Mouse (Mus musculus): ENCODE results near the gene Pgap3. TPM values are rescaled to one million over a fixed set of nuclear protein-coding genes. Genes with fewer than 3 reads are reported as not detected.

The Pgap3 gene
- polyA plus RNA-seq, 1 experiment from 2014 or later = 13.0 TPM

GRCm38 (mm10) chr11:98363817-98364216, 36.5 kb downstream of the Pgap3 start:
- H3K4me1 ChIP-seq = peaks cover 31% of the 10 kb centered on the region
- no peak overlapping the region for H3K4me2 ChIP-seq
- H3K9ac ChIP-seq = no peak overlapping the region
- ATAC-seq (ENCODE audit: insufficient read depth, low FRiP score, low read depth) = no peak
- H3K9me3 ChIP-seq = no peaks in the 10 kb centered on the region
- no peaks in the 10 kb centered on the region for H3K36me3 ChIP-seq
- no peak overlapping the region for H3K4me3 ChIP-seq (replicated peaks)
- H3K27ac ChIP-seq = no peak overlapping the region
- WGBS = 64% methylated on average over 5 of the region's 5 CpGs
- no peaks in the 10 kb centered on the region for H3K27me3 ChIP-seq (replicated peaks)

- Histone ChIP-seq H3K36me3 (no peaks in the 10 kb centered on the region), H3K4me2 (peak overlapping the region; percentile 21; the same call in 1 of the 2 replicates), H3K9ac (no peak overlapping the region), H3K4me3 (replicated peaks) (no peak overlapping the region), H3K9me3 (no peaks in the 10 kb centered on the region), H3K27me3 (replicated peaks) (no peaks in the 10 kb centered on the region), H3K27ac (peak overlapping the region; percentile 44; the same call in 1 of the 2 replicates), H3K4me1 (peaks cover 50% of the 10 kb centered on the region)
- ATAC-seq (ENCODE audit: insufficient read depth, low FRiP score, low read depth) = no peak
- 67% methylated on average over 9 of the region's 9 CpGs for WGBS
These were observed 39.3 kb downstream of the Pgap3 start for GRCm38 (mm10) chr11:98360866-98361521.

GRCm38 (mm10) chr11:98358161-98359083, 41.9 kb downstream of the Pgap3 start, which contains the start of gene Stard3:
Stard3 (plus strand) TSS chr11:98358368.
- H3K9ac ChIP-seq = peak within 1 kb of the TSS; percentile 82
- WGBS = under 1% methylated on average over 60 of the region's 60 CpGs

GRCm38 (mm10) chr11:98357396-98358160, 42.7 kb downstream of the Pgap3 start:
- Histone ChIP-seq H3K4me3 (replicated peaks) (peak overlapping the region; percentile 82), H3K27ac (peak overlapping the region; percentile 94), H3K27me3 (replicated peaks) (0 out of 2 replicates have a peak, but pooled peaks cover 1% of the 10 kb centered on the region), H3K9me3 (no peaks in the 10 kb centered on the region), H3K4me1 (peaks cover 55% of the 10 kb centered on the region), H3K36me3 (no peaks in the 10 kb centered on the region), H3K9ac (no peak overlapping the region; the same call in 1 of the 2 replicates), H3K4me2 (peak overlapping the region; percentile 80)
- 7% methylated on average over 13 of the region's 13 CpGs for WGBS
- no peak for ATAC-seq (ENCODE audit: insufficient read depth, low FRiP score, low read depth)

More at GRCm38 (mm10) chr11:98358161-98359083, 41.9 kb downstream of the Pgap3 start, which contains the start of gene Stard3:
- peak; percentile 76 for ATAC-seq (ENCODE audit: insufficient read depth, low FRiP score, low read depth)
- H3K9me3 ChIP-seq = no peaks in the 10 kb centered on the region
- H3K36me3 ChIP-seq = no peaks in the 10 kb centered on the region
- peak within 1 kb of the TSS; percentile 94 for H3K27ac ChIP-seq
- no peaks in the 10 kb centered on the region for H3K27me3 ChIP-seq (replicated peaks)
- H3K4me1 ChIP-seq = peaks cover 55% of the 10 kb centered on the region
- peak within 1 kb of the TSS; percentile 82 for H3K4me3 ChIP-seq (replicated peaks)
- peak within 1 kb of the TSS; percentile 80 for H3K4me2 ChIP-seq

GRCm38 (mm10) chr11:98356625-98357394, 43.5 kb downstream of the Pgap3 start:
- peak; percentile 67 for ATAC-seq (ENCODE audit: insufficient read depth, low FRiP score, low read depth)
- peak overlapping the region; percentile 94 for H3K27ac ChIP-seq
- H3K4me2 ChIP-seq = peak overlapping the region; percentile 80
- H3K36me3 ChIP-seq = no peaks in the 10 kb centered on the region
- H3K4me1 ChIP-seq = peaks cover 55% of the 10 kb centered on the region
- H3K4me3 ChIP-seq (replicated peaks) = no peak overlapping the region
- no peak overlapping the region for H3K9ac ChIP-seq
- whole genome bisulfite sequencing = 63% methylated on average over 7 of the region's 7 CpGs
- no peaks in the 10 kb centered on the region for H3K9me3 ChIP-seq
- 0 out of 2 replicates have a peak, but pooled peaks cover 9% of the 10 kb centered on the region for H3K27me3 ChIP-seq (replicated peaks)

GRCm38 (mm10) chr11:98355732-98356299, 44.5 kb downstream of the Pgap3 start:
- WGBS = 9% methylated on average over 6 of the region's 6 CpGs
- H3K9ac ChIP-seq = no peak overlapping the region
- ATAC-seq (ENCODE audit: insufficient read depth, low FRiP score, low read depth) = no peak

GRCm38 (mm10) chr11:98354445-98354844, 45.8 kb downstream of the Pgap3 start:
- no peaks in the 10 kb centered on the region for H3K36me3 ChIP-seq
- no peak overlapping the region for H3K4me3 ChIP-seq (replicated peaks)
- H3K4me2 ChIP-seq = no peak overlapping the region
- no peak for ATAC-seq (ENCODE audit: insufficient read depth, low FRiP score, low read depth)
- peaks cover 35% of the 10 kb centered on the region for H3K4me1 ChIP-seq
- 67% methylated on average over 14 of the region's 14 CpGs for WGBS
- no peak overlapping the region for H3K27ac ChIP-seq
- peaks cover 32% of the 10 kb centered on the region for H3K27me3 ChIP-seq (replicated peaks)
- H3K9ac ChIP-seq = no peak overlapping the region
- no peaks in the 10 kb centered on the region for H3K9me3 ChIP-seq

More at GRCm38 (mm10) chr11:98355732-98356299, 44.5 kb downstream of the Pgap3 start:
- H3K27me3 ChIP-seq (replicated peaks) = peaks cover 18% of the 10 kb centered on the region; the same call in 1 of the 2 replicates
- H3K4me2 ChIP-seq = no peak overlapping the region
- H3K4me1 ChIP-seq = peaks cover 48% of the 10 kb centered on the region
- peak overlapping the region; percentile 94; the same call in 1 of the 2 replicates for H3K27ac ChIP-seq
- no peaks in the 10 kb centered on the region for H3K9me3 ChIP-seq
- H3K4me3 ChIP-seq (replicated peaks) = no peak overlapping the region
- no peaks in the 10 kb centered on the region for H3K36me3 ChIP-seq

GRCm38 (mm10) chr11:98353651-98354211, 46.6 kb downstream of the Pgap3 start:
- ATAC-seq (ENCODE audit: insufficient read depth, low FRiP score, low read depth) = no peak
- H3K9ac ChIP-seq = no peak overlapping the region; the same call in 1 of the 2 replicates
- no peak overlapping the region for H3K4me3 ChIP-seq (replicated peaks)
- H3K27me3 ChIP-seq (replicated peaks) = peaks cover 39% of the 10 kb centered on the region
- 0 out of 2 replicates have a peak overlapping the region, but pooled peaks have one; percentile 41 for H3K27ac ChIP-seq
- H3K4me1 ChIP-seq = peaks cover 31% of the 10 kb centered on the region
- H3K4me2 ChIP-seq = no peak overlapping the region
- H3K36me3 ChIP-seq = no peaks in the 10 kb centered on the region
- no peaks in the 10 kb centered on the region for H3K9me3 ChIP-seq
- WGBS = 27% methylated on average over 8 of the region's 8 CpGs

GRCm38 (mm10) chr11:98352272-98352990, 47.9 kb downstream of the Pgap3 start:
- Histone ChIP-seq H3K9ac (no peak overlapping the region), H3K4me1 (peaks cover 36% of the 10 kb centered on the region), H3K27me3 (replicated peaks) (peaks cover 51% of the 10 kb centered on the region), H3K36me3 (no peaks in the 10 kb centered on the region), H3K27ac (no peak overlapping the region; the same call in 1 of the 2 replicates), H3K4me2 (no peak overlapping the region), H3K9me3 (no peaks in the 10 kb centered on the region), H3K4me3 (replicated peaks) (no peak overlapping the region)
- no peak for ATAC-seq (ENCODE audit: insufficient read depth, low FRiP score, low read depth)
- WGBS = 70% methylated on average over 18 of the region's 18 CpGs

GRCm38 (mm10) chr11:98349308-98349707, 51.0 kb downstream of the Pgap3 start:
- H3K27me3 ChIP-seq (replicated peaks) = peaks cover 67% of the 10 kb centered on the region
- 12% methylated on average over 9 of the region's 9 CpGs for WGBS
- H3K4me2 ChIP-seq = peak overlapping the region; percentile 97
- peak overlapping the region; percentile 52 for H3K4me3 ChIP-seq (replicated peaks)
- no peaks in the 10 kb centered on the region for H3K36me3 ChIP-seq
- ATAC-seq (ENCODE audit: insufficient read depth, low FRiP score, low read depth) = no peak
- peaks cover 16% of the 10 kb centered on the region for H3K4me1 ChIP-seq
- H3K9me3 ChIP-seq = no peaks in the 10 kb centered on the region
- H3K27ac ChIP-seq = no peak overlapping the region
- H3K9ac ChIP-seq = no peak overlapping the region
